Mouse (Mus musculus) liver, embryonic 11.5 days (tissue): Measurements from ENCODE around the gene Fkbp11. TPM values are rescaled to one million over a fixed set of nuclear protein-coding genes. Genes with fewer than 3 reads are reported as not detected.

Experiments used
- ATAC-seq: fragments of 200-750 bp; cut with Nextera tagmentation; replicated peaks from 2 replicates; pipeline ENCODE4 v1.8.0; 2017; ENCODE audit warnings: moderate number of reproducible peaks, mild to moderate bottlenecking, moderate TSS enrichment, moderate library complexity; ENCODE audit not compliant: low FRiP score
- DNase-seq: peaks from one replicate; pipeline ENCODE4 v3.0.0-alpha.2; 2017; ENCODE audit warnings: low spot score
- H3K27ac ChIP-seq: fragments of 300-500 bp; sonication (generic); 2 replicates; pipeline ENCODE4 v1.5.1; 2014; ENCODE audit warnings: mild to moderate bottlenecking, low read depth, low read length, control low read depth
- H3K27me3 ChIP-seq: fragments of 300-500 bp; sonication (generic); replicated peaks from 2 replicates; pipeline ENCODE4 v1.6.1; 2014; ENCODE audit warnings: low read length, mixed read lengths; ENCODE audit not compliant: control insufficient read depth, insufficient read depth
- H3K36me3 ChIP-seq: fragments of 300-500 bp; sonication (generic); 2 replicates; pipeline ENCODE4 v1.6.1; 2014; ENCODE audit warnings: mild to moderate bottlenecking, low read length, moderate library complexity, mixed read lengths; ENCODE audit not compliant: control insufficient read depth, insufficient read depth
- H3K4me1 ChIP-seq: fragments of 300-500 bp; sonication (generic); replicated peaks from 2 replicates; pipeline ENCODE4 v1.6.1; 2014; ENCODE audit warnings: low read length, mixed read lengths; ENCODE audit not compliant: control insufficient read depth, insufficient read depth
- H3K4me2 ChIP-seq: fragments of 300-500 bp; sonication (generic); 2 replicates; pipeline ENCODE4 v1.6.1; 2014; ENCODE audit warnings: mild to moderate bottlenecking, control low read depth, moderate library complexity
- H3K4me3 ChIP-seq: fragments of 300-500 bp; sonication (generic); 2 replicates; pipeline ENCODE4 v1.5.1; 2014; ENCODE audit warnings: low read depth, low read length, control low read depth
- H3K9ac ChIP-seq: fragments of 300-500 bp; sonication (generic); 2 replicates; pipeline ENCODE4 v1.6.1; 2014; ENCODE audit warnings: low read depth, low read length, control low read depth
- H3K9me3 ChIP-seq: fragments of 300-500 bp; sonication (generic); 2 replicates; pipeline ENCODE4 v1.6.1; 2016; ENCODE audit warnings: low read length, inconsistent platforms, mixed read lengths; ENCODE audit not compliant: control insufficient read depth
- WGBS: fragments of 180-500 bp; shearing (Covaris S2); extraction: QIAGEN DNeasy Blood & Tissue Kit; methylation state at CpG from one replicate; pipeline ENCODE4 v1.1.7; 2014; 5-methylcytosine and 5-hydroxymethylcytosine counted together
- polyA plus RNA-seq: library from polyadenylated mRNA; unstranded; fragments of >200 nt; fragmentation: Nextera tagmentation; extraction: Ambion mirVana; gene quantifications from 2 replicates; pipeline ENCODE4 v1.2.1, GENCODE M21; 2014

Gene Fkbp11
- 101 and 105 TPM in 2 replicates for polyA plus RNA-seq

- Histone ChIP-seq H3K4me2 (peak within 1 kb of the TSS; percentile 93), H3K4me3 (peak within 1 kb of the TSS; percentile 65), H3K27me3 (peaks cover 9% of the 10 kb centered on the region), H3K9ac (peak within 1 kb of the TSS; percentile 68), H3K36me3 (no peaks in the 10 kb centered on the region), H3K4me1 (peaks cover 23% of the 10 kb centered on the region), H3K27ac (peak within 1 kb of the TSS; percentile 8; the same call in 1 of the 2 replicates), H3K9me3 (no peaks in the 10 kb centered on the region)
- ATAC-seq (peak; percentile 77), DNase-seq (peak; percentile 74)
- under 1% methylated on average over 39 of the region's 39 CpGs for WGBS
These were observed at the start of gene Fkbp11 for GRCm38 (mm10) chr15:98727443-98728321. TSS of gene Fkbp11 (minus strand) at chr15:98728198.

GRCm38 (mm10) chr15:98777762-98778161, 49.8 kb upstream of the Fkbp11 start, which contains the start of gene Wnt10b:
TSS of gene Wnt10b (minus strand) at chr15:98778150.
- 1% methylated on average over 29 of the region's 33 CpGs for WGBS
- Histone ChIP-seq H3K9me3 (no peaks in the 10 kb centered on the region), H3K27ac (no peak within 1 kb of the TSS), H3K27me3 (peaks cover 94% of the 10 kb centered on the region), H3K4me1 (peaks cover 17% of the 10 kb centered on the region), H3K36me3 (no peaks in the 10 kb centered on the region), H3K9ac (no peak within 1 kb of the TSS), H3K4me3 (peak within 1 kb of the TSS; percentile 10), H3K4me2 (peak within 1 kb of the TSS; percentile 43)
- no peak for ATAC-seq
- no peak for DNase-seq

- no peaks in the 10 kb centered on the region for H3K36me3 ChIP-seq
- no peak overlapping the region for H3K4me2 ChIP-seq
- H3K4me1 ChIP-seq: peaks cover 23% of the 10 kb centered on the region
- ATAC-seq: no peak
- peaks cover 96% of the 10 kb centered on the region for H3K27me3 ChIP-seq
- 2% methylated on average over 19 of the region's 19 CpGs for WGBS
- H3K9ac ChIP-seq: no peak overlapping the region
- no peaks in the 10 kb centered on the region for H3K9me3 ChIP-seq
- H3K27ac ChIP-seq: no peak overlapping the region
- DNase-seq: no peak
- no peak overlapping the region for H3K4me3 ChIP-seq
These were observed 49.1 kb upstream of the Fkbp11 start for GRCm38 (mm10) chr15:98777005-98777616.

- no peak for DNase-seq
- H3K4me1 ChIP-seq: peaks cover 28% of the 10 kb centered on the region
These were observed 48.4 kb upstream of the Fkbp11 start for GRCm38 (mm10) chr15:98776280-98777004.

GRCm38 (mm10) chr15:98775533-98775932, 47.5 kb upstream of the Fkbp11 start:
- Histone ChIP-seq H3K27ac (no peak overlapping the region), H3K9me3 (no peaks in the 10 kb centered on the region), H3K27me3 (peaks cover 99% of the 10 kb centered on the region), H3K36me3 (no peaks in the 10 kb centered on the region), H3K9ac (no peak overlapping the region), H3K4me3 (no peak overlapping the region), H3K4me1 (peaks cover 28% of the 10 kb centered on the region), H3K4me2 (no peak overlapping the region)
- WGBS: 9% methylated on average over 5 of the region's 5 CpGs
- DNase-seq (no peak), ATAC-seq (no peak)

More at GRCm38 (mm10) chr15:98776280-98777004, 48.4 kb upstream of the Fkbp11 start:
- ATAC-seq: no peak
- H3K4me2 ChIP-seq: peak overlapping the region; percentile 51
- WGBS: 3% methylated on average over 62 of the region's 62 CpGs
- peaks cover 98% of the 10 kb centered on the region for H3K27me3 ChIP-seq
- H3K9me3 ChIP-seq: no peaks in the 10 kb centered on the region
- no peak overlapping the region for H3K27ac ChIP-seq
- H3K36me3 ChIP-seq: no peaks in the 10 kb centered on the region
- H3K9ac ChIP-seq: no peak overlapping the region
- peak overlapping the region; percentile 23 for H3K4me3 ChIP-seq

GRCm38 (mm10) chr15:98774096-98774495, 46.1 kb upstream of the Fkbp11 start:
- H3K36me3 ChIP-seq: no peaks in the 10 kb centered on the region
- ATAC-seq (no peak), DNase-seq (no peak)
- H3K9me3 ChIP-seq: no peaks in the 10 kb centered on the region
- H3K27ac ChIP-seq: no peak overlapping the region
- peaks cover 87% of the 10 kb centered on the region for H3K27me3 ChIP-seq
- 22% methylated on average over 15 of the region's 15 CpGs for WGBS
- H3K4me3 ChIP-seq: no peak overlapping the region
- H3K4me1 ChIP-seq: peaks cover 28% of the 10 kb centered on the region
- no peak overlapping the region for H3K4me2 ChIP-seq
- H3K9ac ChIP-seq: no peak overlapping the region

- H3K36me3 ChIP-seq: no peaks in the 10 kb centered on the region
- WGBS: 2% methylated on average over 36 of the region's 36 CpGs
- H3K4me3 ChIP-seq: peak overlapping the region; percentile 46
- H3K9me3 ChIP-seq: no peaks in the 10 kb centered on the region
- DNase-seq: no peak
- H3K4me2 ChIP-seq: peak overlapping the region; percentile 70
- no peak overlapping the region for H3K27ac ChIP-seq
- ATAC-seq: no peak; the same call in 1 of the 2 replicates
- peaks cover 85% of the 10 kb centered on the region for H3K27me3 ChIP-seq
- peaks cover 28% of the 10 kb centered on the region for H3K4me1 ChIP-seq
- no peak overlapping the region for H3K9ac ChIP-seq
These were observed 44.7 kb upstream of the Fkbp11 start for GRCm38 (mm10) chr15:98772511-98773211.
